Mouse (Mus musculus) cerebellum, postnatal 4 days (tissue): ENCODE measurements at regions not wholly inside any gene's neighbourhood (a gene's known extent, or its start where the extent isn't known, plus 50 kb on each side); places are given as distances from the start of the nearest gene placed in this dataset.

Experiments
- DNase-seq, 2 experiments: peaks; one replicate each; pipeline ENCODE4 v3.0.0; 2022; ENCODE audit warnings: low spot score in 2 of 2, mixed read lengths in 1 of 2

GRCm38 (mm10) chr10:9462361-9462760 lies 212.6 kb downstream of the Samd5 start:
- no peak for DNase-seq

- no peak for DNase-seq
Measured at GRCm38 (mm10) chr10:9459145-9459544, 215.9 kb downstream of the Samd5 start.

- no peak for DNase-seq
Measured at GRCm38 (mm10) chr10:9458466-9458865, 216.5 kb downstream of the Samd5 start.

GRCm38 (mm10) chr10:9457222-9457621 lies 217.8 kb downstream of the Samd5 start:
- DNase-seq: peak in 1 of 2 experiments; percentile 42

- DNase-seq: no peak
Measured at GRCm38 (mm10) chr10:9439072-9439471, 235.9 kb downstream of the Samd5 start.

GRCm38 (mm10) chr10:9438366-9438765 lies 236.6 kb downstream of the Samd5 start:
- DNase-seq: no peak

GRCm38 (mm10) chr10:9429085-9429484 lies 245.9 kb downstream of the Samd5 start:
- no peak for DNase-seq

GRCm38 (mm10) chr10:9420741-9421140 lies 254.3 kb downstream of the Samd5 start:
- DNase-seq: no peak

- peak in 1 of 2 experiments; percentile 12 for DNase-seq
Measured at GRCm38 (mm10) chr10:9416685-9417084, 258.3 kb downstream of the Samd5 start.

GRCm38 (mm10) chr10:9406101-9406500 lies 268.9 kb downstream of the Samd5 start:
- no peak for DNase-seq

- no peak for DNase-seq
Measured at GRCm38 (mm10) chr10:9405417-9405816, 269.6 kb downstream of the Samd5 start.

- DNase-seq: no peak
Measured at GRCm38 (mm10) chr10:9404963-9405362, 270.0 kb downstream of the Samd5 start.

GRCm38 (mm10) chr10:9400911-9401617 lies 273.9 kb downstream of the Samd5 start:
- DNase-seq: no peak

- DNase-seq: no peak
Measured at GRCm38 (mm10) chr10:9377440-9378101, 297.4 kb downstream of the Samd5 start.

GRCm38 (mm10) chr10:9362306-9362865 lies 312.6 kb downstream of the Samd5 start:
- peak in 1 of 2 experiments; percentile 6 for DNase-seq

- DNase-seq: no peak
Measured at GRCm38 (mm10) chr10:9338207-9338801, 336.7 kb downstream of the Samd5 start.

- DNase-seq: no peak
Measured at GRCm38 (mm10) chr10:9334245-9334845, 340.7 kb downstream of the Samd5 start.

GRCm38 (mm10) chr10:9331694-9332093 lies 343.3 kb downstream of the Samd5 start:
- no peak for DNase-seq

- no peak for DNase-seq
Measured at GRCm38 (mm10) chr10:9328324-9328723, 346.7 kb downstream of the Samd5 start.

- peak in 1 of 2 experiments; percentile 68 for DNase-seq
Measured at GRCm38 (mm10) chr10:9327881-9328280, 347.1 kb downstream of the Samd5 start.

- DNase-seq: no peak
Measured at GRCm38 (mm10) chr10:9312326-9312725, 362.7 kb downstream of the Samd5 start.

GRCm38 (mm10) chr10:9310346-9310745 lies 364.7 kb downstream of the Samd5 start:
- DNase-seq: no peak
